Mouse (Mus musculus) heart, embryonic 14.5 days (tissue): ENCODE measurements around the gene Myadml2. TPM values are rescaled to one million over a fixed set of nuclear protein-coding genes. Genes with fewer than 3 reads are reported as not detected.

ENCODE experiments used
- microRNA-seq: library from miRNA; unstranded; fragments of <30 nt; microRNA quantifications from one replicate; pipeline ENCODE4, GENCODE M21; 2016
- polyA plus RNA-seq: library from polyadenylated mRNA; unstranded; fragments of >200 nt; fragmentation: Nextera tagmentation; extraction: Ambion mirVana; gene quantifications from 2 replicates; pipeline ENCODE4 v1.2.1, GENCODE M21; 2014

Myadml2 gene
- polyA plus RNA-seq, 1 experiment from 2014 or later = 19.5 TPM

Small RNAs within 50 kb of the gene (microRNA-seq; reads per million reads assigned to microRNA genes)
- gene Mir6936 = not detected

Other genes starting within 250 kb of the Myadml2 start
- 35.6 and 37.2 TPM in 2 replicates for gene Nploc4, start 210.4 kb downstream of the Myadml2 start, polyA plus RNA-seq
- not detected in 2 replicates for gene Tspan10, start 205.5 kb downstream of the Myadml2 start, polyA plus RNA-seq
- gene Pde6g, start 194.7 kb downstream of the Myadml2 start, polyA plus RNA-seq = 0.23 TPM in 1 of 2 replicates, not detected in the other
- gene Oxld1, start 190.1 kb downstream of the Myadml2 start, polyA plus RNA-seq = 24.9 and 26.0 TPM in 2 replicates
- gene Ccdc137, start 190.0 kb downstream of the Myadml2 start, polyA plus RNA-seq = 19.5 and 20.2 TPM in 2 replicates
- gene Arl16, start 180.6 kb downstream of the Myadml2 start, polyA plus RNA-seq = 40.0 and 44.4 TPM in 2 replicates
- 225 and 239 TPM in 2 replicates for gene Mrpl12, start 163.5 kb downstream of the Myadml2 start, polyA plus RNA-seq
- gene Slc25a10, start 156.3 kb downstream of the Myadml2 start, polyA plus RNA-seq = 39.4 and 41.7 TPM in 2 replicates
- 2.3 and 2.5 TPM in 2 replicates for gene Gcgr, start 117.5 kb downstream of the Myadml2 start, polyA plus RNA-seq
- gene Mcrip1, start 98.4 kb downstream of the Myadml2 start, polyA plus RNA-seq = 153 and 158 TPM in 2 replicates
- not detected in 2 replicates for gene Ppp1r27, start 97.0 kb downstream of the Myadml2 start, polyA plus RNA-seq
- 431 and 451 TPM in 2 replicates for gene P4hb, start 74.9 kb downstream of the Myadml2 start, polyA plus RNA-seq
- 360 and 367 TPM in 2 replicates for gene Arhgdia, start 66.5 kb downstream of the Myadml2 start, polyA plus RNA-seq
- gene Alyref, start 49.8 kb downstream of the Myadml2 start, polyA plus RNA-seq = 251 and 254 TPM in 2 replicates
- 223 and 251 TPM in 2 replicates for gene Anapc11, start 49.7 kb downstream of the Myadml2 start, polyA plus RNA-seq
- 17.5 and 18.9 TPM in 2 replicates for gene Npb, start 39.7 kb downstream of the Myadml2 start, polyA plus RNA-seq
- 72.0 and 73.2 TPM in 2 replicates for gene Pcyt2, start 30.2 kb downstream of the Myadml2 start, polyA plus RNA-seq
- 17.6 and 18.5 TPM in 2 replicates for gene Sirt7, start 22.9 kb downstream of the Myadml2 start, polyA plus RNA-seq
- gene Mafg, start 14.6 kb downstream of the Myadml2 start, polyA plus RNA-seq = 16.6 and 18.1 TPM in 2 replicates
- gene Pycr1, start 4.4 kb downstream of the Myadml2 start, polyA plus RNA-seq = 17.1 and 22.3 TPM in 2 replicates
- 1.1 and 1.6 TPM in 2 replicates for gene Notum, start 13.0 kb upstream of the Myadml2 start, polyA plus RNA-seq
- 96.6 and 106 TPM in 2 replicates for gene Aspscr1, start 24.8 kb upstream of the Myadml2 start, polyA plus RNA-seq
- gene Cenpx, start 65.6 kb upstream of the Myadml2 start, polyA plus RNA-seq = 109 and 135 TPM in 2 replicates
- 16.9 and 23.7 TPM in 2 replicates for gene Lrrc45, start 65.8 kb upstream of the Myadml2 start, polyA plus RNA-seq
- gene Rac3, start 73.3 kb upstream of the Myadml2 start, polyA plus RNA-seq = 0.69 and 1.9 TPM in 2 replicates
- gene Dcxr, start 79.1 kb upstream of the Myadml2 start, polyA plus RNA-seq = 7.7 and 11.9 TPM in 2 replicates
- gene Cbr2, start 84.0 kb upstream of the Myadml2 start, polyA plus RNA-seq = 1.7 and 4.7 TPM in 2 replicates
- 1.9 and 2.9 TPM in 2 replicates for gene Hmga1b, start 114.6 kb upstream of the Myadml2 start, polyA plus RNA-seq
- gene Rfng, start 136.0 kb upstream of the Myadml2 start, polyA plus RNA-seq = 16.0 and 16.7 TPM in 2 replicates
- 138 and 151 TPM in 2 replicates for gene Gps1, start 136.1 kb upstream of the Myadml2 start, polyA plus RNA-seq
- 43.6 and 44.5 TPM in 2 replicates for gene Dus1l, start 148.2 kb upstream of the Myadml2 start, polyA plus RNA-seq
- gene Fasn, start 176.4 kb upstream of the Myadml2 start, polyA plus RNA-seq = 29.6 and 32.0 TPM in 2 replicates